Mouse (Mus musculus) heart, embryonic 11.5 days (tissue): ENCODE results near the gene Clcn1. TPM values are rescaled to one million over a fixed set of nuclear protein-coding genes. Genes with fewer than 3 reads are reported as not detected.

ENCODE experiments used
- ATAC-seq: fragments of 200-750 bp; cut with Nextera tagmentation; replicated peaks from 2 replicates; pipeline ENCODE4 v1.8.0; 2017; ENCODE audit warnings: moderate library complexity; ENCODE audit not compliant: insufficient number of reproducible peaks, low FRiP score, low TSS enrichment
- H3K27ac ChIP-seq: fragments of 300-500 bp; sonication (generic); 2 replicates; pipeline ENCODE4 v1.5.1; 2014; ENCODE audit warnings: mild to moderate bottlenecking, low read depth, low read length
- H3K27me3 ChIP-seq: fragments of 300-500 bp; sonication (generic); 2 replicates; pipeline ENCODE4 v1.6.1; 2014; ENCODE audit warnings: mild to moderate bottlenecking, low read length, mixed read lengths; ENCODE audit not compliant: control insufficient read depth, insufficient read depth
- H3K36me3 ChIP-seq: fragments of 300-500 bp; sonication (generic); 2 replicates; pipeline ENCODE4 v1.6.1; 2014; ENCODE audit warnings: mild to moderate bottlenecking, low read length, moderate library complexity, mixed read lengths; ENCODE audit not compliant: control insufficient read depth, insufficient read depth
- H3K4me1 ChIP-seq: fragments of 300-500 bp; sonication (generic); 2 replicates; pipeline ENCODE4 v1.6.1; 2014; ENCODE audit warnings: low read length; ENCODE audit not compliant: control insufficient read depth, insufficient read depth
- H3K4me2 ChIP-seq: fragments of 300-500 bp; sonication (generic); 2 replicates; pipeline ENCODE4 v1.6.1; 2014; ENCODE audit warnings: mild to moderate bottlenecking, moderate library complexity
- H3K4me3 ChIP-seq: fragments of 300-500 bp; sonication (generic); 2 replicates; pipeline ENCODE4 v1.5.1; 2014; ENCODE audit warnings: low read depth, low read length
- H3K9ac ChIP-seq: fragments of 300-500 bp; sonication (generic); 2 replicates; pipeline ENCODE4 v1.6.1; 2014; ENCODE audit warnings: mild to moderate bottlenecking, low read depth, low read length, moderate library complexity
- H3K9me3 ChIP-seq: fragments of 300-500 bp; sonication (generic); replicated peaks from 2 replicates; pipeline ENCODE4 v1.6.1; 2016; ENCODE audit warnings: low read length; ENCODE audit not compliant: control insufficient read depth
- WGBS: fragments of 180-500 bp; shearing (Covaris S2); extraction: QIAGEN DNeasy Blood & Tissue Kit; methylation state at CpG from one replicate; pipeline ENCODE4 v1.1.7; 2014; ENCODE audit not compliant: insufficient replicate concordance; 5-methylcytosine and 5-hydroxymethylcytosine counted together
- polyA plus RNA-seq: library from polyadenylated mRNA; unstranded; fragments of >200 nt; fragmentation: Nextera tagmentation; extraction: Ambion mirVana; gene quantifications from 2 replicates; pipeline ENCODE4 v1.2.1, GENCODE M21; 2014

The Clcn1 gene
- polyA plus RNA-seq, 1 experiment from 2014 or later: 0.82 TPM

- H3K4me3 ChIP-seq: no peak overlapping the region
- 51% methylated on average over 5 of the region's 5 CpGs for WGBS
- peak overlapping the region; percentile 57 for H3K27ac ChIP-seq
- peaks cover 38% of the 10 kb centered on the region for H3K36me3 ChIP-seq
- H3K4me1 ChIP-seq: peaks cover 15% of the 10 kb centered on the region
- ATAC-seq: peak; percentile 31; the same call in 1 of the 2 replicates
- H3K9ac ChIP-seq: no peak overlapping the region
- H3K9me3 ChIP-seq: no peaks in the 10 kb centered on the region
- H3K4me2 ChIP-seq: no peak overlapping the region; the same call in 1 of the 2 replicates
- H3K27me3 ChIP-seq: no peaks in the 10 kb centered on the region
Observed at GRCm38 (mm10) chr6:42282865-42283528, 3.5 kb upstream of the Clcn1 start.

GRCm38 (mm10) chr6:42287562-42287961, 1.1 kb downstream of the Clcn1 start:
- Histone ChIP-seq H3K4me1 (peaks cover 13% of the 10 kb centered on the region), H3K27me3 (no peaks in the 10 kb centered on the region), H3K9ac (no peak overlapping the region), H3K4me2 (no peak overlapping the region), H3K27ac (no peak overlapping the region), H3K36me3 (peaks cover 5% of the 10 kb centered on the region), H3K4me3 (no peak overlapping the region), H3K9me3 (no peaks in the 10 kb centered on the region)
- no peak for ATAC-seq

- no peak for ATAC-seq
- Histone ChIP-seq H3K27me3 (no peaks in the 10 kb centered on the region), H3K9me3 (no peaks in the 10 kb centered on the region), H3K4me2 (no peak overlapping the region), H3K4me1 (no peaks in the 10 kb centered on the region), H3K36me3 (no peaks in the 10 kb centered on the region), H3K9ac (no peak overlapping the region), H3K27ac (no peak overlapping the region), H3K4me3 (no peak overlapping the region)
- 80% methylated on average over 6 of the region's 6 CpGs for WGBS
Observed at GRCm38 (mm10) chr6:42293327-42293726, 6.8 kb downstream of the Clcn1 start.

- no peaks in the 10 kb centered on the region for H3K27me3 ChIP-seq
- no peaks in the 10 kb centered on the region for H3K4me1 ChIP-seq
- H3K27ac ChIP-seq: no peak overlapping the region
- WGBS: 67% methylated on average over 3 of the region's 3 CpGs
- no peaks in the 10 kb centered on the region for H3K9me3 ChIP-seq
- H3K36me3 ChIP-seq: no peaks in the 10 kb centered on the region; the same call in 1 of the 2 replicates
- H3K9ac ChIP-seq: no peak overlapping the region
- ATAC-seq: no peak
- H3K4me3 ChIP-seq: no peak overlapping the region
- no peak overlapping the region for H3K4me2 ChIP-seq
Observed at GRCm38 (mm10) chr6:42295549-42296094, 9.1 kb downstream of the Clcn1 start.

GRCm38 (mm10) chr6:42299362-42299761, 12.9 kb downstream of the Clcn1 start:
- Histone ChIP-seq H3K4me1 (no peaks in the 10 kb centered on the region), H3K36me3 (no peaks in the 10 kb centered on the region; the same call in 1 of the 2 replicates), H3K27ac (no peak overlapping the region), H3K4me2 (no peak overlapping the region), H3K9ac (no peak overlapping the region), H3K27me3 (no peaks in the 10 kb centered on the region), H3K9me3 (no peaks in the 10 kb centered on the region), H3K4me3 (no peak overlapping the region)
- 85% methylated on average over 5 of the region's 5 CpGs for WGBS
- ATAC-seq: no peak

- Histone ChIP-seq H3K4me3 (no peak overlapping the region), H3K9me3 (no peaks in the 10 kb centered on the region), H3K4me1 (no peaks in the 10 kb centered on the region), H3K9ac (no peak overlapping the region), H3K36me3 (no peaks in the 10 kb centered on the region), H3K4me2 (no peak overlapping the region), H3K27me3 (no peaks in the 10 kb centered on the region), H3K27ac (no peak overlapping the region)
- WGBS: 42% methylated on average over 8 of the region's 8 CpGs
- ATAC-seq: no peak
Observed at GRCm38 (mm10) chr6:42309816-42310378, 23.4 kb downstream of the Clcn1 start.

GRCm38 (mm10) chr6:42310427-42311053, 24.1 kb downstream of the Clcn1 start:
- H3K9me3 ChIP-seq: no peaks in the 10 kb centered on the region
- no peak overlapping the region for H3K27ac ChIP-seq
- ATAC-seq: no peak
- no peak overlapping the region for H3K4me3 ChIP-seq
- no peaks in the 10 kb centered on the region for H3K27me3 ChIP-seq
- 78% methylated on average over 2 of the region's 2 CpGs for WGBS
- H3K4me2 ChIP-seq: no peak overlapping the region
- no peaks in the 10 kb centered on the region for H3K36me3 ChIP-seq
- H3K4me1 ChIP-seq: no peaks in the 10 kb centered on the region
- H3K9ac ChIP-seq: no peak overlapping the region

- WGBS: 64% methylated on average over 4 of the region's 4 CpGs
- H3K9ac ChIP-seq: no peak overlapping the region
- no peak for ATAC-seq
Observed at GRCm38 (mm10) chr6:42318293-42318692, 31.8 kb downstream of the Clcn1 start.

More at GRCm38 (mm10) chr6:42318293-42318692, 31.8 kb downstream of the Clcn1 start:
- Histone ChIP-seq H3K9me3 (no peaks in the 10 kb centered on the region), H3K4me3 (no peak overlapping the region), H3K27ac (no peak overlapping the region), H3K27me3 (peaks cover 26% of the 10 kb centered on the region), H3K36me3 (no peaks in the 10 kb centered on the region), H3K4me1 (peaks cover 3% of the 10 kb centered on the region; the same call in 1 of the 2 replicates), H3K4me2 (no peak overlapping the region)
